Mouse (Mus musculus): ENCODE measurements at regions not wholly inside any gene's neighbourhood (a gene's known extent, or its start where the extent isn't known, plus 50 kb on each side); places are given as distances from the start of the nearest gene placed in this dataset.

GRCm38 (mm10) chr4:12578102-12578501 lies 406.3 kb upstream of the Fam92a start:
- TF ChIP-seq CTCF (IDR thresholded peaks at IDR 0.05; ENCODE audit: low read depth, low read length) (no peak), EP300 (IDR thresholded peaks at IDR 0.05; ENCODE audit: insufficient read depth, low read depth, low read length) (no peak), POLR2A (IDR thresholded peaks at IDR 0.05; ENCODE audit: insufficient read depth, low read length) (no peak)

All from ES-Bruce4 (cell line).